Comparison of ENCODE assay signal across 9 mouse cellular contexts in the genomic region with DNA sequence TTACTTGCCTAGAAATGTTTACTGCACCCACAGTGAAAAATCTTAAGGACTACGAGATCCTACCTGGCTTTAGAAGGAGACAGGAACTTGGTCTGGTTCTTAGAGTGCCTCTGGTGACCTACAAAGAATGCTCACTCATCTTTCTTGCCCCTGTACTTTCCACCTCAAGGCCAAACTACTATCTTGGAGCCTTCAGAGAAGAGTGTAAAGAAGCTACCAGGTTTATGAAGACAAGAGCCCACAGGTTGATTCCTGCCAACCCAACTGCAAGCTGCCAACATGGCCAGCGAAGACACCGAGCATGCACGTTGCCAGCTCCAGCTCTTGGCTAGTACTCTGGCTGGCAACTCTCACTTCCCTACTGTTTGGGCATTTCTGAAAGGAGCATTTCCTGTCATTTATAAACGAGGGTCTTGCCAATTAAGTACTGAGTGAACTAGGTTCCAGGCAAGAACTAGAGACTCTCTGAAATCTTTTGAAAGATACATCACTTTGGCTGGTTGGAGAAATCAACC. TPM values are rescaled to one million over a fixed set of nuclear protein-coding genes. Genes with fewer than 3 reads are reported as not detected.
DNase-seq lines count a peak whose midpoint lies in the region; ATAC-seq lines count a peak whose summit lies in the region.
"Had no signal": no experiment of that assay in that cellular context is flagged by ENCODE, and none has a peak within 500 bp of the region (broad histone marks: within the 10 kb centered on the region; RNA-seq: fewer than 3 reads in every experiment).

No protein-coding gene starts in this region.

- H3K9me3 ChIP-seq in hindbrain, embryonic 14.5 days (ENCODE audit: control insufficient read depth, low read length): no peaks in the 10 kb centered on the region
- no peaks in the 10 kb centered on the region for H3K9me3 ChIP-seq in hindbrain, embryonic 11.5 days (ENCODE audit: control insufficient read depth, low read length)
- H3K9me3 ChIP-seq: embryonic facial prominence, embryonic 12.5 days had no signal

- H3K27me3 ChIP-seq in hindbrain, embryonic 14.5 days (ENCODE audit: control insufficient read depth, insufficient read depth, low read length): no peaks in the 10 kb centered on the region
- no peaks in the 10 kb centered on the region for H3K27me3 ChIP-seq in hindbrain, embryonic 11.5 days (ENCODE audit: control insufficient read depth, insufficient read depth, low read length)
- H3K27me3 ChIP-seq: embryonic facial prominence, embryonic 12.5 days had no signal

- 81% methylated on average over 5 of the region's 5 CpGs for WGBS in hindbrain, embryonic 14.5 days
- 88% methylated on average over 5 of the region's 5 CpGs for WGBS in hindbrain, embryonic 11.5 days

- intact Hi-C loops in heart, postnatal 10 days (cut with DNase I): loop anchor here (2.0 kb wide), 1 partner anchor 23 kb away; no protein-coding TSS in a partner anchor

- H3K27ac ChIP-seq in hindbrain, embryonic 14.5 days: peak overlapping the region; percentile 20; the same call in 1 of the 2 replicates
- no peak overlapping the region for H3K27ac ChIP-seq in hindbrain, embryonic 11.5 days (ENCODE audit: low read depth, low read length)

- no peak for ATAC-seq in hindbrain, embryonic 14.5 days (ENCODE audit: low FRiP score)
- ATAC-seq in hindbrain, embryonic 11.5 days (ENCODE audit: low FRiP score): no peak
- ATAC-seq in granulocyte monocyte progenitor cell, adult 5-6 weeks (replicated peaks; ENCODE audit: poor library complexity, severe bottlenecking): no peak

- peak overlapping the region; percentile 30; the same call in 1 of the 2 replicates for H3K4me2 ChIP-seq in hindbrain, embryonic 14.5 days (replicated peaks)
- H3K4me2 ChIP-seq in hindbrain, embryonic 11.5 days (replicated peaks; ENCODE audit: low read depth, low read length): no peak overlapping the region
- H3K4me2 ChIP-seq: embryonic facial prominence, embryonic 12.5 days had no signal

- no peak overlapping the region for H3K9ac ChIP-seq in hindbrain, embryonic 14.5 days
- H3K9ac ChIP-seq in hindbrain, embryonic 11.5 days (ENCODE audit: low read depth, low read length): no peak overlapping the region
- H3K9ac ChIP-seq: embryonic facial prominence, embryonic 12.5 days had no signal

- peaks cover 13% of the 10 kb centered on the region; the same call in 1 of the 2 replicates for H3K4me1 ChIP-seq in hindbrain, embryonic 14.5 days (replicated peaks; ENCODE audit: control insufficient read depth, insufficient read depth, low read length)
- no peaks in the 10 kb centered on the region for H3K4me1 ChIP-seq in hindbrain, embryonic 11.5 days (replicated peaks; ENCODE audit: control insufficient read depth, insufficient read depth, low read length)
- H3K4me1 ChIP-seq: embryonic facial prominence, embryonic 12.5 days had no signal

- peaks cover 63% of the 10 kb centered on the region for H3K36me3 ChIP-seq in hindbrain, embryonic 14.5 days (replicated peaks; ENCODE audit: control insufficient read depth, insufficient read depth)
- H3K36me3 ChIP-seq in hindbrain, embryonic 11.5 days (ENCODE audit: control insufficient read depth, insufficient read depth, low read length): peaks cover 6% of the 10 kb centered on the region

- H3K4me3 ChIP-seq in hindbrain, embryonic 14.5 days (replicated peaks; ENCODE audit: low read length): no peak overlapping the region
- H3K4me3 ChIP-seq in hindbrain, embryonic 11.5 days (ENCODE audit: low read depth, low read length): no peak overlapping the region
- H3K4me3 ChIP-seq: embryonic facial prominence, embryonic 12.5 days had no signal

- DNase-seq in hindbrain, embryonic 14.5 days (ENCODE audit: low spot score): no peak
- DNase-seq in hindbrain, embryonic 11.5 days (ENCODE audit: low spot score): no peak
- DNase-seq in 3134 (ENCODE audit: extremely low read depth, insufficient read length, low spot score): peak; percentile 18
- DNase-seq in cerebellum, adult 9-10 months: peak; percentile 55
- DNase-seq in heart, postnatal 10 days: peak; percentile 22 to 27
- DNase-seq in natural killer cell, adult 2 months (ENCODE audit: low spot score in 2 of 2): no peak
- no peak for DNase-seq in T-cell, adult 2 months (ENCODE audit: low spot score)

RNA-seq across cellular contexts. Expression of a gene that starts 24.1 kb away (rescaled TPM):
- polyA plus RNA-seq in hindbrain, embryonic 14.5 days (2014; fragmentation: Nextera tagmentation; extraction: Ambion mirVana): 64.2 and 74.2 TPM in 2 replicates
- 56.2 and 57.9 TPM in 2 replicates for polyA plus RNA-seq in hindbrain, embryonic 11.5 days (2014; fragmentation: Nextera tagmentation; extraction: Ambion mirVana)
- 10 to 100 TPM; 33.1 to 35.1 TPM for total RNA-seq in heart, postnatal 10 days (2021)
- 30.3 and 42.4 TPM in 2 replicates for total RNA-seq in granulocyte monocyte progenitor cell, adult 5-6 weeks (2014; fragmentation: Nextera tagmentation)
- total RNA-seq in granulocyte monocyte progenitor cell, adult 5-6 weeks (2017): 14.2 and 23.8 TPM in 2 replicates

Comparison
In these comparisons a context has a peak if more than half of its experiments do, and no peak if none do; other contexts are left out.
1. DNase-seq: peak in 3134 (single experiment), cerebellum, adult 9-10 months (single experiment) and heart, postnatal 10 days (2 of 2); none in hindbrain, embryonic 14.5 days (single experiment), hindbrain, embryonic 11.5 days (single experiment), natural killer cell, adult 2 months (0 of 2) and T-cell, adult 2 months (single experiment).